Mouse (Mus musculus) neural tube, embryonic 15.5 days (tissue): ENCODE data around the gene Nos2. TPM values are rescaled to one million over a fixed set of nuclear protein-coding genes. Genes with fewer than 3 reads are reported as not detected.
A peak's percentile ranks its signal among the peaks of the same experiment; 100 is the strongest.

Experiments used
- ATAC-seq: fragments of 200-750 bp; cut with Nextera tagmentation; 2 replicates; pipeline ENCODE4 v1.8.0; 2017; ENCODE audit warnings: mild to moderate bottlenecking, moderate TSS enrichment, moderate library complexity; ENCODE audit not compliant: low FRiP score
- H3K27ac ChIP-seq: fragments of 300-500 bp; sonication (generic); replicated peaks from 2 replicates; pipeline ENCODE4 v1.5.1; 2015; ENCODE audit warnings: mild to moderate bottlenecking, inconsistent platforms
- H3K27me3 ChIP-seq: fragments of 300-500 bp; sonication (generic); replicated peaks from 2 replicates; pipeline ENCODE4 v1.6.1; 2015; ENCODE audit warnings: inconsistent platforms
- H3K36me3 ChIP-seq: fragments of 300-500 bp; sonication (generic); 2 replicates; pipeline ENCODE4 v1.6.1; 2015; ENCODE audit warnings: inconsistent platforms
- H3K4me1 ChIP-seq: fragments of 300-500 bp; sonication (generic); 2 replicates; pipeline ENCODE4 v1.6.1; 2015; ENCODE audit warnings: inconsistent platforms
- H3K4me2 ChIP-seq: fragments of 300-500 bp; sonication (generic); 2 replicates; pipeline ENCODE4 v1.6.1; 2015; ENCODE audit warnings: inconsistent platforms, mild to moderate bottlenecking, moderate library complexity
- H3K4me3 ChIP-seq: fragments of 300-500 bp; sonication (generic); replicated peaks from 2 replicates; pipeline ENCODE4 v1.5.1; 2015; ENCODE audit warnings: mild to moderate bottlenecking, inconsistent platforms
- H3K9ac ChIP-seq: fragments of 300-500 bp; sonication (generic); replicated peaks from 2 replicates; pipeline ENCODE4 v1.6.1; 2015; ENCODE audit warnings: mild to moderate bottlenecking, inconsistent platforms
- H3K9me3 ChIP-seq: fragments of 300-500 bp; sonication (generic); replicated peaks from 2 replicates; pipeline ENCODE4 v1.6.1; 2016; ENCODE audit warnings: inconsistent platforms
- WGBS: fragments of 180-500 bp; shearing (Covaris S2); methylation state at CpG from one replicate; pipeline ENCODE4 v1.1.7; 2015; ENCODE audit warnings: mixed read lengths; 5-methylcytosine and 5-hydroxymethylcytosine counted together
- polyA plus RNA-seq: library from polyadenylated mRNA; unstranded; fragments of >200 nt; fragmentation: Nextera tagmentation; extraction: Ambion mirVana; gene quantifications from 2 replicates; pipeline ENCODE4 v1.2.1, GENCODE M21; 2015

Gene Nos2
- polyA plus RNA-seq, 1 experiment from 2014 or later, result 1.0 TPM

DNA sequence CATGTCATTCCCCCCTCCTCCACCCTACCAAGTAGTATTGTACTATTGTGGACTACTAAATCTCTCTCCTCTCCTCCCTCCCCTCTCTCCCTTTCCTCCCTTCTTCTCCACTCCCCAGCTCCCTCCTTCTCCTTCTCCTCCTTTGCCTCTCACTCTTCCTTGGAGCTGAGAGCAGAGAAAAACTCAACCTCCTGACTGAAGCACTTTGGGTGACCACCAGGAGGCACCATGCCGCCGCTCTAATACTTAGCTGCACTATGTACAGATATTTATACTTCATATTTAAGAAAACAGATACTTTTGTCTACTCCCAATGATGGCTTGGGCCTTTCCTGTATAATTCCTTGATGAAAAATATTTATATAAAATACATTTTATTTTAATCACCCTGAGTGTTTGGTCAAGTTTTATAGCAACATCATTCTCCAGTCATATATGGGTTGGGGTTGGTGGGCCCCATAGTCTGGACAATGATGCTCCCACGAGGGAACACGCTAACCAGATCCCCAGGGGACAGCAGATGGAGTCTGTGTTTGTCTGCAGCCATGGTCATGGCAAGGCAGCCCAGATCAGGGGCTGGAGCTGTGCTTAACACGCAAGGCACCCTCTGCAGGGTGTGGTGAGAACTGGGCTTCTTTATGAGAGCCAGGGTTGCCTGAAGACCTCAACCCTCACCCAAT lies 39.4 kb downstream of the Nos2 start:
- ATAC-seq, result no peak
- H3K4me1 ChIP-seq, result no peaks in the 10 kb centered on the region
- no peak overlapping the region for H3K9ac ChIP-seq
- no peaks in the 10 kb centered on the region for H3K36me3 ChIP-seq
- no peak overlapping the region for H3K4me3 ChIP-seq
- no peaks in the 10 kb centered on the region for H3K9me3 ChIP-seq
- no peak overlapping the region for H3K27ac ChIP-seq
- peaks cover 4% of the 10 kb centered on the region; the same call in 1 of the 2 replicates for H3K27me3 ChIP-seq
- WGBS, result 65% methylated on average over 5 of the region's 5 CpGs
- H3K4me2 ChIP-seq, result no peak overlapping the region

GRCm38 (mm10) chr11:78961221-78961620 lies 40.6 kb downstream of the Nos2 start:
- no peak overlapping the region for H3K4me2 ChIP-seq
- no peaks in the 10 kb centered on the region for H3K9me3 ChIP-seq
- no peaks in the 10 kb centered on the region for H3K36me3 ChIP-seq
- no peak for ATAC-seq
- no peak overlapping the region for H3K4me3 ChIP-seq
- no peaks in the 10 kb centered on the region for H3K4me1 ChIP-seq
- no peak overlapping the region for H3K9ac ChIP-seq
- no peak overlapping the region for H3K27ac ChIP-seq
- H3K27me3 ChIP-seq, result peaks cover 4% of the 10 kb centered on the region; the same call in 1 of the 2 replicates
- 82% methylated on average over 5 of the region's 5 CpGs for WGBS

DNA sequence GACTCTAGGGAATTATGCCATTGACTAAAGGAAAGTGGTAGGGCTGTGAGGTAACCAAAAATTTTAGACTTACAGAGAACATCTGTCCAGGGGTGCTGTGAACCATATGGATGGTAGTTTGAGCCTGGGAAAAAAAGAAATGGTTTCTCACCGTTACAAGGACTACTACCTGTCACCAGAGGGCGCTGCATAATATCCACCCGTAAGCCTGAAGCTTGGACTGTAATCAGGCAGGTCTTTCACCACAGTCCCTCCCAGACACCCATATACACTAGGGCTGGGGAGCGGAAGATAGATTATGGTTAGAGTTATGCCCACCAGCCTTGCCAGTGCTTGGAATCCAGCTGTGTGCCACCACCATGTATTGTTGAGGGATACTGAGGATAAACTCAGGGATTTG lies 46.8 kb downstream of the Nos2 start:
- 24% methylated on average over 4 of the region's 4 CpGs for WGBS
- no peaks in the 10 kb centered on the region for H3K9me3 ChIP-seq
- H3K4me1 ChIP-seq, result peaks cover 1% of the 10 kb centered on the region; the same call in 1 of the 2 replicates
- H3K36me3 ChIP-seq, result no peaks in the 10 kb centered on the region
- H3K27me3 ChIP-seq, result no peaks in the 10 kb centered on the region
- H3K27ac ChIP-seq, result no peak overlapping the region
- H3K4me2 ChIP-seq, result no peak overlapping the region
- no peak overlapping the region for H3K9ac ChIP-seq
- no peak overlapping the region for H3K4me3 ChIP-seq
- ATAC-seq, result no peak

DNA sequence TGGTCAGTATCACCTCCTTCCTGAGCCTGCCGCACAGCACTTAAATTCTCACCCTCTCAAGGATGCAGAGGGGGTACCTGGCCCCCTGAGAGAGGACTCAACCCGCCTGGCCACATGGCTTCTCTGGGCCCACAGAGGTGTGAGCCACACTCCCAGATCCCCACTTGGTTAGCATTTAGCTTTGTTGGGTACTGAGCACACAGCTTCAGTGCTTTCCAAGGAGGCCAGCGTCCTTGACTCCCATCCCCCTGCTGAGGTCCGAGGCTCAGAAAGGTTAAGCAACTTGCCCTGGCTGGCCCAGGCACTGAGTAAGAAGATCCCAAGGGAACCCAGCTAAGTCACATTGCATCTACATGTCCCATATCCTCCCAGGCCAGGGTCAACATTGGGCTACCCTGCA lies 47.5 kb downstream of the Nos2 start:
- Histone ChIP-seq H3K9ac (no peak overlapping the region), H3K4me2 (no peak overlapping the region), H3K4me1 (peaks cover 9% of the 10 kb centered on the region), H3K27ac (no peak overlapping the region), H3K27me3 (no peaks in the 10 kb centered on the region), H3K4me3 (no peak overlapping the region), H3K9me3 (no peaks in the 10 kb centered on the region), H3K36me3 (no peaks in the 10 kb centered on the region)
- WGBS, result 87% methylated on average over 4 of the region's 4 CpGs
- no peak for ATAC-seq

DNA sequence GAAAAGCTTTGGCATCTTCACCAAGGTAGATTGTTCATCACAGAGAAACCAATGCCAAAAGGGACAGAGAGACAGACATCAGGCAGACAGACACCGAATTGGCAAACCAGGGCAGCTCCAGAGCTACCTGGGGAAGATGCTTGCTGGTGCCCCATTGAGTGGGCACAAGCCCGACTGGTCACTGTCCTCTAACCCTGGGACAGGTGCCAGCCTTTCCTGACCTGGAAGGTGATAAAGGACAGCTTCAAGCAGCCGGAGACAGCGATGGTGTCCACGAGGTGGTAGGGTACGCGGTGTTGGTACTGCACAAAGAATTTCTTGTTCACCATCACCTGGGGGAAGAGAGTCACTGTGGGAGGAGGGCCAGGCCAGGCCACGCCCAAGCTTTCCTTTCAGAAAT lies 50.5 kb downstream of the Nos2 start:
- H3K4me2 ChIP-seq, result no peak overlapping the region
- H3K9ac ChIP-seq, result no peak overlapping the region
- no peak overlapping the region for H3K27ac ChIP-seq
- H3K36me3 ChIP-seq, result no peaks in the 10 kb centered on the region
- H3K9me3 ChIP-seq, result no peaks in the 10 kb centered on the region
- 89% methylated on average over 8 of the region's 8 CpGs for WGBS
- no peaks in the 10 kb centered on the region for H3K27me3 ChIP-seq
- no peak overlapping the region for H3K4me3 ChIP-seq
- H3K4me1 ChIP-seq, result peaks cover 14% of the 10 kb centered on the region
- ATAC-seq, result no peak

DNA sequence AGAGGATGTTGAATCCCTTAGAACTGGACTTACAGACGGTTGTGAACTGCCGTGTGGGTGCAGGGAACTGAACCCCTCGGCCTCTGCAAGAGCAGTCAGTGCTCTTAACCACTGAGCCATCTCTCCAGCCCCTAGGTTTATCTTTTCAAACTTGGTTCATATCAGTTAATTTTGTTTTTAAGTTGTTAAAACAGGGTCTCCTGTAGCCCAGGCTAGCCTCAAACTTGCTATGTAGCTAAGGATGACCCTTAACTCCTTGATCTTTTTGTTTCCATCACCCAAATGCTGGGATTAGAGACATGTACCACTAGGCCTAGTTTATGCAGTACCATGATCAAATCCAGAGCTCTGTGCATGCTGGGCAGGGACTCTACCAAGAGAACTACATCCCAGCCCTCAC lies 51.2 kb downstream of the Nos2 start:
- Histone ChIP-seq H3K9me3 (no peaks in the 10 kb centered on the region), H3K4me2 (no peak overlapping the region), H3K27me3 (no peaks in the 10 kb centered on the region), H3K4me3 (no peak overlapping the region), H3K9ac (no peak overlapping the region), H3K27ac (no peak overlapping the region), H3K36me3 (no peaks in the 10 kb centered on the region), H3K4me1 (peaks cover 14% of the 10 kb centered on the region)
- ATAC-seq, result no peak
- WGBS, result 92% methylated on average over 3 of the region's 3 CpGs

DNA sequence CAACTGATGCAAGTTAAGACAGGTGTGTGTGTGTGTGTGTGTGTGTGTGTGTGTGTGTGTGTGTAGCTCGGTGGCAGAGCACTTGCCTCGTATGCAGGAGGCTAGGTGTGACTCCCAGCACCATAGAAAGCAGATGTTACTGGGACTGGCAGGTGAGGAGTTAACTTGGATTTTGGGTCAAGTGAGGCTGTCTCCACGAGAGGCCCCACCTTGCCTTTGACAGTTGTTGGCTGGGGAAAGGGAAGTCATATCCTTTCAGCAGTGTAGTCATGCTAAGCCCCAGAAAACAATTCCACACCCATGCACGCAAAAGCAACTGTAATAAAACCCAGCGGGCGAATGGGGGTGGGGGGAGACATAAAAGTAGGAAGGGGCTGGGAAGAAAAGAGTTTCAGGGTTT lies 51.7 kb downstream of the Nos2 start:
- Histone ChIP-seq H3K9ac (no peak overlapping the region), H3K4me2 (no peak overlapping the region), H3K27ac (no peak overlapping the region), H3K36me3 (no peaks in the 10 kb centered on the region), H3K4me1 (peaks cover 14% of the 10 kb centered on the region), H3K4me3 (no peak overlapping the region), H3K9me3 (no peaks in the 10 kb centered on the region), H3K27me3 (no peaks in the 10 kb centered on the region)
- WGBS, result 41% methylated on average over 6 of the region's 6 CpGs
- no peak for ATAC-seq

DNA sequence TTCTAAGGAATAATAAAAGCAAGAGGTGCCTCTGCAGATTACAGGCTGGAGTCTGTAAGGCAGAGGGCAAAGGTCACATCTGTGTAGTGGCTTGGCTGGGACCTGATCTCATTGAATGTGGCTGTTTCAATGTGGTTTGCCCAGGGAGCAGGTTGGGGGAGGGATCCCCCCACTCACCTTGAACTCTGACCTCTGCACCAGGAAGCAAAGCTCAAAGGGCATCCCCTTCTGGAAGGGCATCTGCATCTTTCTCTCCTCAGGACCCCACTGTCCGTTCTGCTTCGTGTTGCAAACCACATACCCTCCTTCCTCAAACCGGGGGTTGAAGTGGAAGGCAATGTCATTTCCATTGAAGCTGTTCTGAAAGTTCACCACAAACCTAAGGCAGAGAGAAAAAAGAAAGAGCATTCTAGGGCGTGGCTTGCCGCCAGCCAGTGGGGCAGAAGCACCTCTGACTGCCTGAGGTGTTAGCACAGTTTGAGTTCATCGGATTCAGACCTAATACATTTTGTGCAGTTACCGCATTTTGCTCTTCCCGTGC lies 52.3 kb downstream of the Nos2 start:
- H3K27ac ChIP-seq, result peak overlapping the region; percentile 58
- no peak for ATAC-seq
- no peaks in the 10 kb centered on the region for H3K9me3 ChIP-seq
- H3K4me1 ChIP-seq, result peaks cover 14% of the 10 kb centered on the region
- H3K4me3 ChIP-seq, result 0 out of 2 replicates have a peak overlapping the region, but pooled peaks have one; percentile 6
- WGBS, result 42% methylated on average over 8 of the region's 8 CpGs
- H3K27me3 ChIP-seq, result no peaks in the 10 kb centered on the region
- no peaks in the 10 kb centered on the region for H3K36me3 ChIP-seq
- peak overlapping the region; percentile 38 for H3K4me2 ChIP-seq
- no peak overlapping the region for H3K9ac ChIP-seq

DNA sequence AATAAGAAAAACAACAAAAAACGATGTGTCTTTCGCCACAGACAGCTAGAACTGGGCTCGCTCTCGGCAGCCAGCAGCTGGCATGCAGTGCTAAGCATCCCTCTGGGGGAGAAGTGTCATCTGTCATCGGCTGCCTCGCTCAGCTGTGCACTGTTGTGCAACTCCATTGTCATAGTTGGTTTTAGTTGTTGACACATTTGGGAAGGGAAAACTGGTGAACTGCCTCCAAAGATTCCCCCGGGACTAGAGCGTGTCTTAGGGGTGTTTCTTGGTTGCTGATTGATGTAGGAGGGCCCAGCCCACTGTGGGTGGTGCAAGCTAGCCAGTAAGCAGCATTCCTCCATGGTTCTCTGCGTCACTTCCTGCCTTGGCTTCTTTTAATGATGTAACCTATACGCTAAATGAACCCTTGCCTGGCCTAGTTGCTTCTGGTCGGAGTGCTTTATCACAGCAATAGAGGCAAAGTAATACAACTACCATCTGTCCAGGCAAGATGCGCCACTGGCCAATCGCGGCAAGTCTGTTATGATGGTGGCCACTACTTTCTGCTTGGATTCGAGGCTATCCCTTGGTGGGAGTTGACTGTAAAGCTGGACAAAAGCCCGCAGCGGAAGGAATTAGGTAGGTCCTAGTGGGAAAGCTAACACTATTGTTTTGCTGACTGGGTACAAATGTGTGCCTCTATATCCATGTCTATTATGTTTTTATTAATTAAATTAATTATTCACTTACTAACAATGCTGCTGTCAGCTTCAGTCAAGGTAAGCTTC lies 53.0 kb downstream of the Nos2 start:
- WGBS, result 44% methylated on average over 17 of the region's 17 CpGs
- peaks cover 14% of the 10 kb centered on the region for H3K4me1 ChIP-seq
- H3K9me3 ChIP-seq, result no peaks in the 10 kb centered on the region
- peak; percentile 59 for ATAC-seq
- H3K27me3 ChIP-seq, result no peaks in the 10 kb centered on the region
- H3K36me3 ChIP-seq, result no peaks in the 10 kb centered on the region
- peak overlapping the region; percentile 58 for H3K27ac ChIP-seq
- 0 out of 2 replicates have a peak overlapping the region, but pooled peaks have one; percentile 6 for H3K4me3 ChIP-seq
- no peak overlapping the region for H3K9ac ChIP-seq
- H3K4me2 ChIP-seq, result peak overlapping the region; percentile 38

DNA sequence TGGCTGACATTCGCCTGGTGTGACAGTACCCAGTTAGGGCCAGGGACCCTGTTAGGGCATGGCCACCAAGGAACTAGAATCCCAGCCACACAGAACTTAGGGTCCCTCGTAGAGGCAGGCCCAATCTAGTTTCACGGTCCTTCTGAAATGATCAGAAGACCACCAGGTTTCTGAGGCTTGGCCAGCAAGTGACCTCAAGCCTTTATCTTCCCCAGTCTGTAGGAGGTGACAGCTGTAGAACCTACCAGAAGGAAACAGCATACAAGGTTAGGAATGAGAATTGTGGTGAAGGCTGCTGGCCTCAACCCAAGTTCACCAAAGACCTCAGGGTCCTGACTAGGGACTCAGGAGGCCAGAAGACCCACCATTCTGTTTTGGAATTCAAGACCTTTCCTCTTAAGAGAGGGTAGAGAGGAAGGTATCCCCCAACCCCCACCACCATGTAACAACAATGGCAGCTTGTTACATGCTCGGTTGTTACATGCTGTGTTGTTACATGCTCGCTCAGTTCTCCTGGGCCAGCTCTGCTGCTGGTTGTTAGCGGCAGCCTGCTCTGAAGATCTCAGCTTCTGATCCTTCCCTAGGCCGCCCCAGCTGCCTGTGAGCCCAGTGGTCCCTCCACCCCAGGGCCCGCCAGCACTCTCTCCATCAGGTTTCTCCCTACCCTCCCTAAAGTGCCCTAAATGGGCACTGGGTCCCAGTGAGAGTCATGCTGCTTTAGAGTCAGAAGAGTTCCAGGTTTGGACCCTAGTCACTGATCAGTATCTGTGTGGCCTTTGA lies 56.3 kb downstream of the Nos2 start:
- no peaks in the 10 kb centered on the region for H3K27me3 ChIP-seq
- no peak overlapping the region for H3K4me3 ChIP-seq
- H3K27ac ChIP-seq, result no peak overlapping the region
- WGBS, result 78% methylated on average over 8 of the region's 8 CpGs
- no peak overlapping the region for H3K4me2 ChIP-seq
- H3K9me3 ChIP-seq, result no peaks in the 10 kb centered on the region
- H3K4me1 ChIP-seq, result peaks cover 14% of the 10 kb centered on the region
- no peak for ATAC-seq
- H3K9ac ChIP-seq, result no peak overlapping the region
- H3K36me3 ChIP-seq, result no peaks in the 10 kb centered on the region

DNA sequence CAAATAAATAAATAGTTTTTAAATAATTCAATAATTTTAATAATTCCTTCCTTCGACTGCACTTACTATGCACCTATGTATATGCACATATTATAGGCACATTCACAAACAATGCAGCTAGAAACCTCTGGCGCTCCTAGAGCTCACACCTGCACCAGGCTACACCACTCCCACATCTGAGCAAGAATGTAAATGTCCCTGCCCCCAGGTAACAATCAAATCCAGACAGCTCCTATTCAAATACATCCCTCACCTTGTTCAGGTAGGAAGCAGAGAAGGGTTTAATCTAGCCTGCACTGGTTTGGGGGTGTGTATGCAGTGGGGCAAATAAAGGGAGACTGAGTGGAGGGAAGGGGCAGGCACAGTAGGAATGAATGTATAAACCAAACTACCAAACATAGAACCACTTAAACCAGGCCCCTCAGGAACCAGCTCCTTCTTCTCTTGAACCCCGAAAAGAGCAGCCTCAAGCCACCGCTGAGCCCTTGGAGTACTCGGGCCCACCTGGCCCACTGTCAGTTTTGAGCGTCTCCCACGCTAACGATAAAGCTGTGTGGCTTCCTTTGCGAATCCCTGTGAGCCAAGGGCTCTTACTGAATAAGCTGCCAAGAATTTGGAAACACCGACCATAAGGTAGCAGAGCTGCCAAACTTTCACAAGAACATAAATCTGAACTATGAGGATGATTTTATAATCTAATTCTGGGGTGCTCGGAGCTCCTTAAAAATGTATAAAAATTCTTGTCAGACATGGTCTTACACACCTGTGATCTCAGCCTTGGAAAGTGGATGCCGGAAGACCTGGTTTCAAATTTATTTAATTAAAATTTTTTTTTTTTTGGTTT lies 57.8 kb downstream of the Nos2 start:
- H3K4me3 ChIP-seq, result no peak overlapping the region
- H3K9me3 ChIP-seq, result no peaks in the 10 kb centered on the region
- peaks cover 3% of the 10 kb centered on the region for H3K4me1 ChIP-seq
- no peak overlapping the region for H3K9ac ChIP-seq
- no peak for ATAC-seq
- WGBS, result 87% methylated on average over 12 of the region's 12 CpGs
- H3K27ac ChIP-seq, result no peak overlapping the region
- H3K4me2 ChIP-seq, result no peak overlapping the region
- H3K27me3 ChIP-seq, result no peaks in the 10 kb centered on the region
- no peaks in the 10 kb centered on the region for H3K36me3 ChIP-seq
